Mouse (Mus musculus) kidney, embryonic 16.5 days (tissue): ENCODE results near the gene Dennd2a. TPM values are rescaled to one million over a fixed set of nuclear protein-coding genes. Genes with fewer than 3 reads are reported as not detected.

ENCODE experiments used
- ATAC-seq: fragments of 200-750 bp; cut with Nextera tagmentation; 2 replicates; pipeline ENCODE4 v1.8.0; 2017; ENCODE audit warnings: moderate TSS enrichment; ENCODE audit not compliant: low FRiP score, low TSS enrichment
- H3K27ac ChIP-seq: fragments of 300-500 bp; sonication (generic); 2 replicates; pipeline ENCODE4 v1.5.1; 2014; ENCODE audit warnings: low read length
- H3K27me3 ChIP-seq: fragments of 300-500 bp; sonication (generic); 2 replicates; pipeline ENCODE4 v1.6.1; 2014; ENCODE audit warnings: low read length, control low read depth, mixed read lengths; ENCODE audit not compliant: insufficient read depth
- H3K36me3 ChIP-seq: fragments of 300-500 bp; sonication (generic); 2 replicates; pipeline ENCODE4 v1.6.1; 2014; ENCODE audit warnings: low read length, control low read depth, mixed read lengths; ENCODE audit not compliant: insufficient read depth
- H3K4me1 ChIP-seq: fragments of 300-500 bp; sonication (generic); 2 replicates; pipeline ENCODE4 v1.6.1; 2014; ENCODE audit warnings: low read length, control low read depth, mixed read lengths; ENCODE audit not compliant: insufficient read depth
- H3K4me2 ChIP-seq: fragments of 300-500 bp; sonication (generic); replicated peaks from 2 replicates; pipeline ENCODE4 v1.6.1; 2014; ENCODE audit warnings: low read depth, low read length
- H3K4me3 ChIP-seq: fragments of 300-500 bp; sonication (generic); 2 replicates; pipeline ENCODE4 v1.5.1; 2014; ENCODE audit warnings: mild to moderate bottlenecking, low read length
- H3K9ac ChIP-seq: fragments of 300-500 bp; sonication (generic); replicated peaks from 2 replicates; pipeline ENCODE4 v1.6.1; 2014; ENCODE audit warnings: low read length
- H3K9me3 ChIP-seq: fragments of 300-500 bp; sonication (generic); 2 replicates; pipeline ENCODE4 v1.6.1; 2016; ENCODE audit warnings: low read length, control low read depth
- WGBS: fragments of 180-500 bp; shearing (Covaris S2); extraction: QIAGEN DNeasy Blood & Tissue Kit; methylation state at CpG from one replicate; pipeline ENCODE4 v1.1.7; 2014; 5-methylcytosine and 5-hydroxymethylcytosine counted together
- polyA plus RNA-seq: library from polyadenylated mRNA; unstranded; fragments of >200 nt; fragmentation: Nextera tagmentation; extraction: Ambion mirVana; gene quantifications from 2 replicates; pipeline ENCODE4 v1.2.1, GENCODE M21; 2015

The Dennd2a gene
- polyA plus RNA-seq, 1 experiment from 2014 or later, result 20.9 TPM

DNA sequence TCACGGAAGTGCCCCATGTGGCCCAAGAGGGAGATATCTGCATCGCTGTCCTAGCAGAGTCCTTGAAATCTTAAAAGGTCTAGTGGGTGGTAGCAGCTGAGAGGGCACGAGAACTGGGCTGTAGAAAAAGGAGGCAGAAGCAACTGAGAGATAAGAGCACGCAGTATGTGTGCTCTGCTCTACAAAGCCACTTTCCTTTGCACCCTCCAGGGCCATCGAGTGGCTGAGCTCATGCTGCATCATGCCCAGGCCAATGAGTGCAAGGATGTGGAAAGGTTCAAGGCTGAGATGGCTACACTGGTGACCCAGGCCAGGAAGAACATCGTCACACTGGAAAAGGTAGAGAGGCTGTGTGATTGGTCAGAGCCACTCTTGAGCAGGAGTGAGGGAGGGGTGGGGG, 27.9 kb upstream of the Dennd2a start, which contains the start of gene Gm42420:
Gm42420 (plus strand) TSS at position 237 of the 400 bp plus-strand sequence.
- Histone ChIP-seq H3K9me3 (no peaks in the 10 kb centered on the region), H3K4me1 (no peaks in the 10 kb centered on the region), H3K27ac (no peak within 1 kb of the TSS), H3K4me2 (no peak within 1 kb of the TSS), H3K9ac (no peak within 1 kb of the TSS), H3K4me3 (no peak within 1 kb of the TSS), H3K36me3 (peaks cover 21% of the 10 kb centered on the region), H3K27me3 (no peaks in the 10 kb centered on the region)
- 92% methylated on average over 6 of the region's 6 CpGs for WGBS
- ATAC-seq, result no peak

DNA sequence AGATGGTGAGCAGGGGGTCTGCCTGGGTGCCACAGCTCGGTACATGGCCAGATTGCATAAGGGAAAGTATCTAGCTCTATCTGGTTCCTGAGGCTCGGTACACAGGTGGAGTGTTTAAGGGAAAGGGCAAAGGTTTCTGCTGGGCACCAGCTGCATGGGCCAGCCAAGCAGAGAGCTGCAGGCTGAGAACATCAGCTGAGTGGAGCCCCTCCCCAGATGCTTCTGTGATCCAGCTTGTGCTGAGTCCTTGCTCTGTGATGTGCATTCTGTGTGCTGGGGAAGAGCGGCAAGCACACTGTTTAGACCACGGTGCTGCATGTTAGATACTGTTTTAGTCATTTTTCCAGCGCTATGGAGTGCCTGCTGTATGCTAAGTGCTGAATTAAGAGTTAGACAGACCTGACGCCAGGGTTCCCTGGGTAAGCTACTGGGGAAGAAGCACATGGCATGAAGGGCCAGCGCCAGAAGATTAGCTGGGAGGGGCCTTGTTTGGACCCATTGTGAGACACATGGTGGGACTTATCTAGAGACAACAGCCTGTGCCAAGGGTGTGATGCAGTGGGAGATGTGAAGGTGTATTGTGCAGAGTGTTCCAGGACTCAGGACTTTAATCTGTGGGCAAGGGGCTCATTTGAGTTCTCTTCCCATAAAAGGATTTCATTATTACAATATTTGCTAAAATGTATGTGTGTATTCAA, 23.6 kb upstream of the Dennd2a start:
- WGBS, result 82% methylated on average over 7 of the region's 7 CpGs
- no peak overlapping the region for H3K4me3 ChIP-seq
- H3K27me3 ChIP-seq, result no peaks in the 10 kb centered on the region
- H3K9ac ChIP-seq, result no peak overlapping the region
- H3K9me3 ChIP-seq, result no peaks in the 10 kb centered on the region
- H3K36me3 ChIP-seq, result peaks cover 22% of the 10 kb centered on the region
- H3K4me2 ChIP-seq, result no peak overlapping the region
- H3K4me1 ChIP-seq, result no peaks in the 10 kb centered on the region
- H3K27ac ChIP-seq, result no peak overlapping the region
- ATAC-seq, result no peak

DNA sequence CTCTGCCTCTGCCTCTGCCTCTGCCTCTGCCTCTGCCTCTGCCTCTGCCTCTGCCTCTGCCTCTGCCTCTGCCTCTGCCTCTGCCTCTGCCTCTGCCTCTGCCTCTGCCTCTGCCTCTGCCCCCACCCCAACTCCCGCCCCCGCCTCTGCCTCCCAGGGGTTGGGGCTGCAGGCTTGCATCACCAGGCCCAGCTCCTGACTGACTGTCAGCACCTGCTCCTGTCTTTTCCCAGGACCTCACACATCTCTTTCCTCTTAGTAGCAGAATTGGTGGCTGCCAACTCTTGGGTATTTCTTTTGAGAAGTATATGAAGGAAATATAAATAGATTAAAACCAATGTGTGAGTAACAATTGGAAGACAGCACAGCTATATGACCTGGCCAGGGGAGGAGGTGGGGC, 22.9 kb upstream of the Dennd2a start:
- Histone ChIP-seq H3K36me3 (peaks cover 22% of the 10 kb centered on the region), H3K4me3 (no peak overlapping the region), H3K9ac (no peak overlapping the region), H3K9me3 (no peaks in the 10 kb centered on the region), H3K27ac (no peak overlapping the region), H3K4me2 (no peak overlapping the region), H3K27me3 (no peaks in the 10 kb centered on the region), H3K4me1 (no peaks in the 10 kb centered on the region)
- 95% methylated on average over 2 of the region's 2 CpGs for WGBS
- no peak for ATAC-seq

DNA sequence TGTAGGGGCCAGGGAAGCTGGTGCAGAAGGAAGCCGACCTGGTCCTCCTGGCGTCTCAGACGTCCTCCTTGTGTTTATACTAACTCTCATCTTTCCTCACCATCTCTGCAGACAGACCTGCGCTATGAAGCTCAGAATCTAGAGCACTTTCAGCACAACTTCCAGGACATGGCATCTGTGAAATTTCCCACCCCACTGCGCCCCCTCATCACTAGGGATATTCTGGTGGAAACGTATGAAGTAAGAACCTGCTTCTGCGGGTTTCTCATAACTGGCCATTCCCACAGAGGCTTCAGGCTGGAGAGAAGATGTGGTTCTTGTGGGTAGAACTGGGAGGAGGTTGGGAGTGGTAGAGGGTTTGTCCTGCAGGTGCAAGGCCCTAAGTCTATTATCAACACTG, 21.9 kb upstream of the Dennd2a start:
- H3K36me3 ChIP-seq, result peaks cover 19% of the 10 kb centered on the region
- H3K4me3 ChIP-seq, result no peak overlapping the region
- H3K27ac ChIP-seq, result no peak overlapping the region
- H3K4me1 ChIP-seq, result peaks cover 5% of the 10 kb centered on the region
- no peak overlapping the region for H3K4me2 ChIP-seq
- no peaks in the 10 kb centered on the region for H3K27me3 ChIP-seq
- 75% methylated on average over 7 of the region's 7 CpGs for WGBS
- ATAC-seq, result no peak
- no peaks in the 10 kb centered on the region for H3K9me3 ChIP-seq
- no peak overlapping the region for H3K9ac ChIP-seq

DNA sequence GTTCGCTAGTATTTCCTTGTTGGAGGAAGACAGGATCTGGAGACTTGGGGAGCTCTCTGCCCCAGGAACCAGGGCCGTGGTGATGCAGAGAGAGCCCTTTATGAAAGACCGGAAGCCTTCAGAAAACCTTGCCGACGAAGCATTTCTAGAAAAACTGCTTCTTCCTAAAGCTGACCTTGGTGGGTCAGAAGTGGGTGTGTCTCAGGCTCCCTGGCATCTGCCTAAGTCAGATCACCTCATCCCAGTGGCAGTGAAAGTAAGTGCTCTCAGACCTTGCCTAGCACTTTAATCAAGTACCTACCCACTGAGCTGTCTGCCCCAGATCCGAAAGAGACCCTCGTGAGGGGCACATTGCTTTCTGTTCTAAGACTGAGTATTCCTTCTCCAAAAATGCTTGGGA, 17.3 kb upstream of the Dennd2a start:
- WGBS, result 71% methylated on average over 7 of the region's 7 CpGs
- Histone ChIP-seq H3K27me3 (no peaks in the 10 kb centered on the region), H3K36me3 (peaks cover 5% of the 10 kb centered on the region; the same call in 1 of the 2 replicates), H3K27ac (no peak overlapping the region), H3K9ac (peak overlapping the region; percentile 87), H3K4me2 (peak overlapping the region; percentile 79), H3K9me3 (no peaks in the 10 kb centered on the region), H3K4me3 (peak overlapping the region; percentile 84), H3K4me1 (peaks cover 10% of the 10 kb centered on the region)
- ATAC-seq, result no peak

DNA sequence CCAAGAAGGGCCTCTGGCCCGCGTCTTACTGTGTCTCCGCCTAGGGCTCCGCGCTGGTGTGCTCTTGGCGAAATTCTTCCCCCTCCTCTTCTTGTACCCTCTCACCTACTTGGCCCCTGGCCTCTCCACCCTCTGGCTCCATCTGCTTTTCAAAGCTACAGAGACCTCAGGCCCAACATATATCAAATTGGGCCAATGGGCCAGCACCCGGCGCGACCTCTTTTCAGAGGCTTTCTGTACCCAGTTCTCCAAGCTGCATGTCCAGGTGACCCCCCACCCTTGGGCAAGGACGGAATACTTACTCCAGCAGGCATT, 16.8 kb upstream of the Dennd2a start:
- Histone ChIP-seq H3K9me3 (no peaks in the 10 kb centered on the region), H3K4me2 (peak overlapping the region; percentile 79), H3K36me3 (peaks cover under 1% of the 10 kb centered on the region; the same call in 1 of the 2 replicates), H3K4me1 (peaks cover 10% of the 10 kb centered on the region), H3K9ac (peak overlapping the region; percentile 87), H3K27ac (peak overlapping the region; percentile 93; the same call in 1 of the 2 replicates), H3K27me3 (no peaks in the 10 kb centered on the region), H3K4me3 (peak overlapping the region; percentile 84)
- peak; percentile 20; the same call in 1 of the 2 replicates for ATAC-seq
- WGBS, result 21% methylated on average over 10 of the region's 10 CpGs

DNA sequence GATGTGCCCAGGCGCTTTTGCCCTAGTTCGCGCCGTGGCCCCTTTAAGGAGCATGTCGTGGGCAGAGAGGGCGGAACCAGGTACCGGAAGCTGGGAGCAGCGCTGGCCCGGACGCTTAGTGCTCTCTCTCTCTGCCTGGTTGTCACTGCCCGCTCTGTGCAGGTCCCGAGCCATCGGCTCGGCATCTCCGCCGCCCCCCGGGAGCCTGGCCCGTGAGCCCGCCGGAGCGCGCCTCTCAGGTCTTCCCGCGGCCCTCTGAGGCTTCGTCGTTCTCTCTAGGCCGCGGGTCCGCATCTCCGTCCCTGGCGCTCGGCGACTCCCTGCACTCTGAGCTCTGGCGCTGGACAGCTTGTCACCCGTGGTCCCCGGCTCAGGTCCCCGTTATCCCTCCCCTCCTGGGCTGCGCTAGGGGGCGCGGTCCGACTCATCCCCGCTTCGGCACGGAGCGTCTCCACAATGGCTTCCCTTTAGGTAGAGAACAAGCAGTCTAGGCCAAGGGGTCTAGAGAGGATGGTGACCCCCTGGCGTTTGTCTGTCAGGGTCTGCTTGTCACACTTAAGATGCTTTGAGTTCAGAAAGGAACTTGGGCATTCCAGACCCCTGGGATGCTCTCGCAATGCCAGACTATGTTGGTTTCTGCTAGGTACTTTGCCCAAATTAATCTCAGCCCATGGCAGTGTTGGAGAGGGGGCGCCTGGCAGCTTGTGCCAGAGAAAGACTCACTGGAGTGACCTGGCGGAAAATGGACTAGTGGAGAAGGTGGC, 16.3 kb upstream of the Dennd2a start, which contains the start of gene Adck2:
Adck2 (plus strand) TSS at position 83 of the 764 bp plus-strand sequence.
- H3K9ac ChIP-seq, result peak within 1 kb of the TSS; percentile 87
- H3K27me3 ChIP-seq, result no peaks in the 10 kb centered on the region
- WGBS, result under 1% methylated on average over 48 of the region's 49 CpGs
- peak within 1 kb of the TSS; percentile 84 for H3K4me3 ChIP-seq
- H3K9me3 ChIP-seq, result no peaks in the 10 kb centered on the region
- H3K27ac ChIP-seq, result peak within 1 kb of the TSS; percentile 93
- H3K4me1 ChIP-seq, result peaks cover 10% of the 10 kb centered on the region
- no peaks in the 10 kb centered on the region for H3K36me3 ChIP-seq
- peak; percentile 97 for ATAC-seq
- H3K4me2 ChIP-seq, result peak within 1 kb of the TSS; percentile 79

DNA sequence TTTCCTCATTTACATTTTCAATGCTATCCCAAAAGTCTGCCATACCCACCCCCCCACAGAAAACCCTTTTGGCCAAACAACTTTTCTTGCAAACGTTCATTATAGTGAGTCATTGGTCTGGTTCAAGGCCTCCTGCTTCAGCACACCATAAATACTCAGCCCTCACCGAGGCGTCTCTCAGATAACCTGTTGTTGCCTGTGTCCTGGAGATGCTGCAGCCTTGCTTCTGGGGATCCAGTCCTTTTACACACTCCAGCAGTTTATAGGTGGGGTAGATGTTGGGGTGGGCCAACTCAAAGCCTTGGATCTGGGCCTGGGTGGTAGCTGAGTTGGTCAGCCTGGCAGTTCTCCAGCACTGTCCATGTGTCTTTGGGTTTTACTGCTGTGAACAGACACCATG, 12.8 kb upstream of the Dennd2a start:
- Histone ChIP-seq H3K4me3 (no peak overlapping the region), H3K27ac (no peak overlapping the region), H3K4me2 (no peak overlapping the region), H3K9ac (no peak overlapping the region), H3K36me3 (no peaks in the 10 kb centered on the region), H3K27me3 (no peaks in the 10 kb centered on the region), H3K4me1 (peaks cover 10% of the 10 kb centered on the region), H3K9me3 (no peaks in the 10 kb centered on the region)
- 36% methylated on average over 3 of the region's 3 CpGs for WGBS
- no peak for ATAC-seq

DNA sequence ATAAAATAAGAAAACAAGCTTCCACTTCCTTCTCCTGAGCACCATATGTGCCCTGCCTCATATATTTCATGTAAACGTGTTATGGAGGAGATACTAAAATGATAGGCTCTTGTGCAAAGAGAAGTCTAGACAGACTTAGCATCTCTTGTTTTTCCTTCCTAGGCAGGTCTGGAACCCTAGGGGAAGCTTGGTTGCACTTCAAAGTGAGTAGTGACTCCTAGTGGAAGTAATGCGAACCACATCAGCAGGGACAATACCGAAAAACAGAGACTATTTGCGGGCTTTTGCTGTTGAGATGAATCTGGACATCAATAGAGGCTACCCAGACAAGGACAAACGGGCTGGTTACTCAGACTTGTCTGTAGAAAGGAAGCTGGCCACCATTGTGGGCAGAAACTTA, 9.9 kb upstream of the Dennd2a start:
- no peaks in the 10 kb centered on the region for H3K9me3 ChIP-seq
- no peaks in the 10 kb centered on the region for H3K27me3 ChIP-seq
- no peak overlapping the region for H3K9ac ChIP-seq
- no peak overlapping the region for H3K4me2 ChIP-seq
- no peaks in the 10 kb centered on the region for H3K4me1 ChIP-seq
- H3K27ac ChIP-seq, result no peak overlapping the region
- 17% methylated on average over 5 of the region's 5 CpGs for WGBS
- no peaks in the 10 kb centered on the region for H3K36me3 ChIP-seq
- no peak overlapping the region for H3K4me3 ChIP-seq
- ATAC-seq, result no peak
